Mouse (Mus musculus): Measurements from ENCODE around the gene Neil1. TPM values are rescaled to one million over a fixed set of nuclear protein-coding genes. Genes with fewer than 3 reads are reported as not detected.
A peak's percentile ranks its signal among the peaks of the same experiment; 100 is the strongest.

The Neil1 gene
- total and polyA plus RNA-seq, 2 experiments from 2014 or later, result 5.1 to 6.3 TPM

- Histone ChIP-seq H3K36me3 (ENCODE audit: insufficient read depth) (0 out of 2 replicates have a peak, but pooled peaks cover 3% of the 10 kb centered on the region), H3K27ac (ENCODE audit: low read depth, low read length) (no peak overlapping the region; the same call in 1 of the 2 replicates), H3K4me2 (ENCODE audit: low read depth) (peak overlapping the region; percentile 79), H3K9ac (0 out of 2 replicates have a peak overlapping the region, but pooled peaks have one; percentile 64), H3K27me3 (ENCODE audit: insufficient read depth, low read length) (no peaks in the 10 kb centered on the region), H3K4me1 (ENCODE audit: insufficient read depth) (0 out of 2 replicates have a peak, but pooled peaks cover 3% of the 10 kb centered on the region), H3K9me3 (ENCODE audit: low read length) (no peaks in the 10 kb centered on the region), H3K4me3 (ENCODE audit: low read depth, low read length) (no peak overlapping the region; the same call in 1 of the 2 replicates)
- no peak for TF ChIP-seq CTCF (IDR thresholded peaks at IDR 0.05; ENCODE audit: low read depth)
- DNase-seq (no peak), ATAC-seq (no peak)
- WGBS, result 70% methylated on average over 6 of the region's 6 CpGs
These were observed 916 bp upstream of the Neil1 start for GRCm38 (mm10) chr9:57149021-57149420.

- Histone ChIP-seq H3K27me3 (ENCODE audit: insufficient read depth, low read length) (no peaks in the 10 kb centered on the region), H3K4me3 (ENCODE audit: low read depth, low read length) (peak overlapping the region; percentile 51), H3K9ac (peak overlapping the region; percentile 64), H3K36me3 (ENCODE audit: insufficient read depth) (peaks cover 3% of the 10 kb centered on the region; the same call in 1 of the 2 replicates), H3K27ac (ENCODE audit: low read depth, low read length) (peak overlapping the region; percentile 89), H3K4me2 (ENCODE audit: low read depth) (peak overlapping the region; percentile 79), H3K9me3 (ENCODE audit: low read length) (no peaks in the 10 kb centered on the region), H3K4me1 (ENCODE audit: insufficient read depth) (0 out of 2 replicates have a peak, but pooled peaks cover 3% of the 10 kb centered on the region)
- ATAC-seq (peak; percentile 25), DNase-seq (no peak)
- no peak for TF ChIP-seq CTCF (IDR thresholded peaks at IDR 0.05; ENCODE audit: low read depth)
- 10% methylated on average over 19 of the region's 19 CpGs for WGBS
These were observed 631 bp downstream of the Neil1 start for GRCm38 (mm10) chr9:57147205-57148143.

- Histone ChIP-seq H3K9ac (no peak overlapping the region), H3K9me3 (ENCODE audit: low read length) (no peaks in the 10 kb centered on the region), H3K4me2 (ENCODE audit: low read depth) (0 out of 2 replicates have a peak overlapping the region, but pooled peaks have one; percentile 79), H3K27ac (ENCODE audit: low read depth, low read length) (no peak overlapping the region), H3K27me3 (ENCODE audit: insufficient read depth, low read length) (no peaks in the 10 kb centered on the region), H3K36me3 (ENCODE audit: insufficient read depth) (peaks cover 13% of the 10 kb centered on the region; the same call in 1 of the 2 replicates), H3K4me1 (ENCODE audit: insufficient read depth) (0 out of 2 replicates have a peak, but pooled peaks cover 3% of the 10 kb centered on the region), H3K4me3 (ENCODE audit: low read depth, low read length) (no peak overlapping the region)
- ATAC-seq (no peak), DNase-seq (no peak)
- no peak for TF ChIP-seq CTCF (IDR thresholded peaks at IDR 0.05; ENCODE audit: low read depth)
- WGBS, result 85% methylated on average over 17 of the region's 17 CpGs
These were observed 1.5 kb downstream of the Neil1 start for GRCm38 (mm10) chr9:57146451-57147066.

- TF ChIP-seq CTCF (IDR thresholded peaks at IDR 0.05; ENCODE audit: low read depth), result no peak
- Histone ChIP-seq H3K36me3 (ENCODE audit: insufficient read depth) (peaks cover 30% of the 10 kb centered on the region), H3K4me2 (ENCODE audit: low read depth) (no peak overlapping the region), H3K9ac (no peak overlapping the region), H3K27ac (ENCODE audit: low read depth, low read length) (no peak overlapping the region), H3K27me3 (ENCODE audit: insufficient read depth, low read length) (no peaks in the 10 kb centered on the region), H3K4me3 (ENCODE audit: low read depth, low read length) (no peak overlapping the region), H3K4me1 (ENCODE audit: insufficient read depth) (0 out of 2 replicates have a peak, but pooled peaks cover 3% of the 10 kb centered on the region), H3K9me3 (ENCODE audit: low read length) (no peaks in the 10 kb centered on the region)
- no peak for ATAC-seq
- 91% methylated on average over 8 of the region's 8 CpGs for WGBS
- DNase-seq, result no peak
These were observed 3.3 kb downstream of the Neil1 start for GRCm38 (mm10) chr9:57144830-57145229.

- Histone ChIP-seq H3K4me1 (ENCODE audit: insufficient read depth) (no peaks in the 10 kb centered on the region), H3K36me3 (ENCODE audit: insufficient read depth) (peaks cover 46% of the 10 kb centered on the region), H3K27ac (ENCODE audit: low read depth, low read length) (no peak overlapping the region), H3K9me3 (ENCODE audit: low read length) (no peaks in the 10 kb centered on the region), H3K4me2 (ENCODE audit: low read depth) (no peak overlapping the region), H3K9ac (no peak overlapping the region), H3K4me3 (ENCODE audit: low read depth, low read length) (no peak overlapping the region), H3K27me3 (ENCODE audit: insufficient read depth, low read length) (no peaks in the 10 kb centered on the region)
- ATAC-seq, result no peak
- TF ChIP-seq CTCF (IDR thresholded peaks at IDR 0.05; ENCODE audit: low read depth), result no peak
- WGBS, result 87% methylated on average over 11 of the region's 11 CpGs
- DNase-seq, result no peak
These were observed 4.9 kb downstream of the Neil1 start for GRCm38 (mm10) chr9:57143212-57143611.

- no peak overlapping the region for H3K27ac ChIP-seq (ENCODE audit: low read depth, low read length)
- TF ChIP-seq CTCF (IDR thresholded peaks at IDR 0.05; ENCODE audit: low read depth), result no peak
- no peaks in the 10 kb centered on the region for H3K9me3 ChIP-seq (ENCODE audit: low read length)
- DNase-seq (no peak), ATAC-seq (no peak)
- H3K27me3 ChIP-seq (ENCODE audit: insufficient read depth, low read length), result no peaks in the 10 kb centered on the region
- no peak overlapping the region for H3K9ac ChIP-seq
- peaks cover 61% of the 10 kb centered on the region for H3K36me3 ChIP-seq (ENCODE audit: insufficient read depth)
- no peak overlapping the region for H3K4me3 ChIP-seq (ENCODE audit: low read depth, low read length)
- H3K4me2 ChIP-seq (ENCODE audit: low read depth), result no peak overlapping the region
- H3K4me1 ChIP-seq (ENCODE audit: insufficient read depth), result no peaks in the 10 kb centered on the region
- WGBS, result 94% methylated on average over 17 of the region's 17 CpGs
These were observed 6.4 kb downstream of the Neil1 start for GRCm38 (mm10) chr9:57141417-57142353.

Data from forebrain, postnatal 0 days (tissue).